Mouse (Mus musculus) inflammation-experienced regulatory T-cells (primary cell): Measurements from ENCODE around the gene Ranbp2. TPM values are rescaled to one million over a fixed set of nuclear protein-coding genes. Genes with fewer than 3 reads are reported as not detected.

Source experiments
- polyA plus RNA-seq, 2 experiments: library from polyadenylated mRNA; unstranded; fragments of 100-300 nt; shearing (Covaris generic); gene quantifications; one replicate each; pipeline ENCODE4 v1.2.1; 2017

Gene Ranbp2
- polyA plus RNA-seq: 10 to 100 TPM; 38.7 to 41.8 TPM

DNA sequence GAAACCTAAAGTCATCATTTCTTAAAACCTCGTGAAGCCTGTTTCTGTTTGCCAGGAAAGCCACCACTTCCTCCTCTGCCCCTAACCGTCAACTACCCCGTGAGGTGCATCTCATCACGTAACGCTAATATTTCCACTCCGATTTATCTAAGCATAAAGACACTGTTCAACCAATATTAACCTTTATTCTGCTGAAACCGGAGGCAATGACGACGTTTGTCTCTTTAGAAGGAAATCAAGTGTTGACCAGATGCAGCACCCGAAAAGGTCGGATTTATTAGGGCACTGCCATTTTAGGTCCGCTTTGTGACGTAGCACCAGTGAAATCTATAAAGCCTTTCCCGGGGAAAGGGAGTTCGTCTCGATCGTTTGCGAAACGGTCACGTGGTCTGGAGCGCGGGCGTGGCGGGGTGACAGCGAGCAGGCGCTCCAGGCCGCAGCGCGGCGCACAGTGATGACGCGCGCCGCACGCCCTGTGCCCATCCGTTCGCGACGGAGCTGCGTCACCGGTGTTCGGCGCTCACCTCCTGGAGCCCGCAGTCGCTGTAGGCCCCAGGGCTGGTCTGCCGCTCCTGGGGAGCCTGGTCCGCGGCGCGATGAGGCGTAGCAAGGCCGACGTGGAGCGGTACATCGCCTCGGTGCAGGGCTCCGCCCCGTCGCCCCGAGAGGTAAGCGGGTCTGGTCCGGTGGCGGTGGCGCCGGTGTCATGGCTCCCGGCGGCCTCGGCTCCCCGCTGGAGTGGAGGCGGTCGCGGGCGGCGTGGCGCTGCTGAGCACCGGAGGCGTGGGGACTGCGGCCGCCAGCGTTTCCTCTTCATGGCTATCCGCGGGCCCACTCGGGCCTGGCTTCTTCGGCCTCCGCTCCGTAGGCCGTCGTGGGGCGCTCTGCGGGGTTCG, at the start of gene Ranbp2:
Gene Ranbp2, plus strand, starts transcription at position 537 of the 896 bp plus-strand sequence.

GRCm38 (mm10) chr10:58497320-58498284, 50.9 kb downstream of the Ranbp2 start, which contains the start of gene Ccdc138:
Gene Ccdc138 (plus strand): TSS chr10:58497948.

Other genes with a start within 250 kb of the Ranbp2 start
- gene AW822073, start 222.0 kb upstream of the Ranbp2 start, polyA plus RNA-seq: 1 to 10 TPM in 1 of 2 experiments, under 1 TPM in 1; 0.96 to 9.9 TPM
- 10 to 100 TPM in 1 of 2 experiments, 1 to 10 TPM in 1; 3.0 to 11.2 TPM for gene Duxf3, start 214.2 kb upstream of the Ranbp2 start, polyA plus RNA-seq
- 1 to 10 TPM in 1 of 2 experiments, under 1 TPM in 1; 0.36 to 1.9 TPM for gene Gm4981, start 210.2 kb upstream of the Ranbp2 start, polyA plus RNA-seq
- 10 to 100 TPM; 58.7 to 76.0 TPM for gene Gcc2, start 191.4 kb upstream of the Ranbp2 start, polyA plus RNA-seq
- gene Lims1, start 123.5 kb upstream of the Ranbp2 start, polyA plus RNA-seq: 10 to 100 TPM; 82.8 to 98.1 TPM
- gene Ccdc138, start 51.0 kb downstream of the Ranbp2 start, polyA plus RNA-seq: 1 to 10 TPM; 3.0 to 3.2 TPM
- under 1 TPM; 0.12 to 0.38 TPM for gene Edar, start 228.7 kb downstream of the Ranbp2 start, polyA plus RNA-seq